Mouse (Mus musculus): ENCODE measurements around the gene Rom1. TPM values are rescaled to one million over a fixed set of nuclear protein-coding genes. Genes with fewer than 3 reads are reported as not detected.
A peak's percentile ranks its signal among the peaks of the same experiment; 100 is the strongest.

Gene Rom1
- polyA plus RNA-seq, 1 experiment from 2014 or later = 2.0 TPM

GRCm38 (mm10) chr19:8940526-8941133 lies 11.5 kb upstream of the Rom1 start:
- Histone ChIP-seq H3K4me1 (ENCODE audit: control insufficient read depth, insufficient read depth, low read length) (peaks cover 24% of the 10 kb centered on the region), H3K27me3 (ENCODE audit: control insufficient read depth, insufficient read depth, low read length) (no peaks in the 10 kb centered on the region), H3K4me2 (replicated peaks; ENCODE audit: low read depth, low read length) (peak overlapping the region; percentile 64), H3K27ac (ENCODE audit: low read length) (peak overlapping the region; percentile 17; the same call in 1 of the 2 replicates), H3K36me3 (ENCODE audit: control insufficient read depth, insufficient read depth, low read length) (peaks cover 39% of the 10 kb centered on the region), H3K9ac (replicated peaks; ENCODE audit: low read depth, low read length) (peak overlapping the region; percentile 98; the same call in 1 of the 2 replicates), H3K4me3 (ENCODE audit: low read depth, low read length) (0 out of 2 replicates have a peak overlapping the region, but pooled peaks have one; percentile 98), H3K9me3 (ENCODE audit: control insufficient read depth, low read depth, low read length) (no peaks in the 10 kb centered on the region)
- no peak for ATAC-seq (ENCODE audit: insufficient number of reproducible peaks, insufficient read depth, low FRiP score, low read depth)
- 80% methylated on average over 15 of the region's 15 CpGs for WGBS

- H3K36me3 ChIP-seq (ENCODE audit: control insufficient read depth, insufficient read depth, low read length) = peaks cover 47% of the 10 kb centered on the region
- ATAC-seq (ENCODE audit: insufficient number of reproducible peaks, insufficient read depth, low FRiP score, low read depth) = no peak
Measured at GRCm38 (mm10) chr19:8936736-8937135, 7.6 kb upstream of the Rom1 start.

GRCm38 (mm10) chr19:8930771-8931170 lies 1.6 kb upstream of the Rom1 start:
- 75% methylated on average over 7 of the region's 7 CpGs for WGBS
- Histone ChIP-seq H3K36me3 (ENCODE audit: control insufficient read depth, insufficient read depth, low read length) (peaks cover 39% of the 10 kb centered on the region), H3K4me2 (replicated peaks; ENCODE audit: low read depth, low read length) (peak overlapping the region; percentile 73), H3K9me3 (ENCODE audit: control insufficient read depth, low read depth, low read length) (no peaks in the 10 kb centered on the region), H3K27ac (ENCODE audit: low read length) (no peak overlapping the region), H3K9ac (replicated peaks; ENCODE audit: low read depth, low read length) (peak overlapping the region; percentile 68; the same call in 1 of the 2 replicates), H3K4me3 (ENCODE audit: low read depth, low read length) (peak overlapping the region; percentile 85), H3K27me3 (ENCODE audit: control insufficient read depth, insufficient read depth, low read length) (no peaks in the 10 kb centered on the region), H3K4me1 (ENCODE audit: control insufficient read depth, insufficient read depth, low read length) (peaks cover 10% of the 10 kb centered on the region; the same call in 1 of the 2 replicates)
- ATAC-seq (ENCODE audit: insufficient number of reproducible peaks, insufficient read depth, low FRiP score, low read depth) = no peak

More at GRCm38 (mm10) chr19:8936736-8937135, 7.6 kb upstream of the Rom1 start:
- H3K27me3 ChIP-seq (ENCODE audit: control insufficient read depth, insufficient read depth, low read length) = no peaks in the 10 kb centered on the region
- H3K9ac ChIP-seq (replicated peaks; ENCODE audit: low read depth, low read length) = no peak overlapping the region
- H3K4me2 ChIP-seq (replicated peaks; ENCODE audit: low read depth, low read length) = no peak overlapping the region
- no peak overlapping the region for H3K4me3 ChIP-seq (ENCODE audit: low read depth, low read length)
- no peak overlapping the region for H3K27ac ChIP-seq (ENCODE audit: low read length)
- WGBS = 85% methylated on average over 2 of the region's 2 CpGs
- H3K9me3 ChIP-seq (ENCODE audit: control insufficient read depth, low read depth, low read length) = no peaks in the 10 kb centered on the region
- H3K4me1 ChIP-seq (ENCODE audit: control insufficient read depth, insufficient read depth, low read length) = no peaks in the 10 kb centered on the region; the same call in 1 of the 2 replicates

GRCm38 (mm10) chr19:8930117-8930516 lies 961 bp upstream of the Rom1 start:
- peak overlapping the region; percentile 85 for H3K4me3 ChIP-seq (ENCODE audit: low read depth, low read length)
- no peak for ATAC-seq (ENCODE audit: insufficient number of reproducible peaks, insufficient read depth, low FRiP score, low read depth)
- peaks cover 38% of the 10 kb centered on the region for H3K36me3 ChIP-seq (ENCODE audit: control insufficient read depth, insufficient read depth, low read length)
- H3K4me1 ChIP-seq (ENCODE audit: control insufficient read depth, insufficient read depth, low read length) = peaks cover 10% of the 10 kb centered on the region; the same call in 1 of the 2 replicates
- H3K27me3 ChIP-seq (ENCODE audit: control insufficient read depth, insufficient read depth, low read length) = no peaks in the 10 kb centered on the region
- peak overlapping the region; percentile 81 for H3K27ac ChIP-seq (ENCODE audit: low read length)
- H3K9me3 ChIP-seq (ENCODE audit: control insufficient read depth, low read depth, low read length) = no peaks in the 10 kb centered on the region
- H3K4me2 ChIP-seq (replicated peaks; ENCODE audit: low read depth, low read length) = peak overlapping the region; percentile 73
- peak overlapping the region; percentile 68 for H3K9ac ChIP-seq (replicated peaks; ENCODE audit: low read depth, low read length)
- 7% methylated on average over 11 of the region's 11 CpGs for WGBS

GRCm38 (mm10) chr19:8928689-8929223 lies 400 bp downstream of the Rom1 start:
- H3K4me3 ChIP-seq (ENCODE audit: low read depth, low read length) = peak overlapping the region; percentile 85; the same call in 1 of the 2 replicates
- H3K27ac ChIP-seq (ENCODE audit: low read length) = peak overlapping the region; percentile 81; the same call in 1 of the 2 replicates
- peaks cover 10% of the 10 kb centered on the region; the same call in 1 of the 2 replicates for H3K4me1 ChIP-seq (ENCODE audit: control insufficient read depth, insufficient read depth, low read length)
- H3K9me3 ChIP-seq (ENCODE audit: control insufficient read depth, low read depth, low read length) = no peaks in the 10 kb centered on the region
- H3K4me2 ChIP-seq (replicated peaks; ENCODE audit: low read depth, low read length) = peak overlapping the region; percentile 73
- 31% methylated on average over 16 of the region's 16 CpGs for WGBS
- 0 out of 2 replicates have a peak overlapping the region, but pooled peaks have one; percentile 68 for H3K9ac ChIP-seq (replicated peaks; ENCODE audit: low read depth, low read length)
- H3K36me3 ChIP-seq (ENCODE audit: control insufficient read depth, insufficient read depth, low read length) = peaks cover 32% of the 10 kb centered on the region; the same call in 1 of the 2 replicates
- H3K27me3 ChIP-seq (ENCODE audit: control insufficient read depth, insufficient read depth, low read length) = no peaks in the 10 kb centered on the region
- no peak for ATAC-seq (ENCODE audit: insufficient number of reproducible peaks, insufficient read depth, low FRiP score, low read depth)

- Histone ChIP-seq H3K36me3 (ENCODE audit: control insufficient read depth, insufficient read depth, low read length) (peaks cover 25% of the 10 kb centered on the region; the same call in 1 of the 2 replicates), H3K4me2 (replicated peaks; ENCODE audit: low read depth, low read length) (no peak overlapping the region), H3K9ac (replicated peaks; ENCODE audit: low read depth, low read length) (no peak overlapping the region), H3K27ac (ENCODE audit: low read length) (no peak overlapping the region), H3K9me3 (ENCODE audit: control insufficient read depth, low read depth, low read length) (no peaks in the 10 kb centered on the region), H3K27me3 (ENCODE audit: control insufficient read depth, insufficient read depth, low read length) (no peaks in the 10 kb centered on the region), H3K4me1 (ENCODE audit: control insufficient read depth, insufficient read depth, low read length) (peaks cover 10% of the 10 kb centered on the region; the same call in 1 of the 2 replicates), H3K4me3 (ENCODE audit: low read depth, low read length) (no peak overlapping the region)
- WGBS = 83% methylated on average over 12 of the region's 12 CpGs
- no peak for ATAC-seq (ENCODE audit: insufficient number of reproducible peaks, insufficient read depth, low FRiP score, low read depth)
Measured at GRCm38 (mm10) chr19:8927891-8928525, 1.1 kb downstream of the Rom1 start.

- no peak for ATAC-seq (ENCODE audit: insufficient number of reproducible peaks, insufficient read depth, low FRiP score, low read depth)
- Histone ChIP-seq H3K27ac (ENCODE audit: low read length) (no peak overlapping the region), H3K36me3 (ENCODE audit: control insufficient read depth, insufficient read depth, low read length) (peaks cover 21% of the 10 kb centered on the region; the same call in 1 of the 2 replicates), H3K4me3 (ENCODE audit: low read depth, low read length) (no peak overlapping the region), H3K4me1 (ENCODE audit: control insufficient read depth, insufficient read depth, low read length) (peaks cover 11% of the 10 kb centered on the region; the same call in 1 of the 2 replicates), H3K9me3 (ENCODE audit: control insufficient read depth, low read depth, low read length) (no peaks in the 10 kb centered on the region), H3K4me2 (replicated peaks; ENCODE audit: low read depth, low read length) (no peak overlapping the region), H3K27me3 (ENCODE audit: control insufficient read depth, insufficient read depth, low read length) (no peaks in the 10 kb centered on the region), H3K9ac (replicated peaks; ENCODE audit: low read depth, low read length) (no peak overlapping the region)
- 94% methylated on average over 2 of the region's 2 CpGs for WGBS
Measured at GRCm38 (mm10) chr19:8926766-8927165, 2.4 kb downstream of the Rom1 start.

GRCm38 (mm10) chr19:8921741-8922140 lies 7.4 kb downstream of the Rom1 start:
- Histone ChIP-seq H3K27ac (ENCODE audit: low read length) (no peak overlapping the region), H3K4me2 (replicated peaks; ENCODE audit: low read depth, low read length) (peak overlapping the region; percentile 77; the same call in 1 of the 2 replicates), H3K9ac (replicated peaks; ENCODE audit: low read depth, low read length) (peak overlapping the region; percentile 57; the same call in 1 of the 2 replicates), H3K4me1 (ENCODE audit: control insufficient read depth, insufficient read depth, low read length) (peaks cover 9% of the 10 kb centered on the region; the same call in 1 of the 2 replicates), H3K27me3 (ENCODE audit: control insufficient read depth, insufficient read depth, low read length) (no peaks in the 10 kb centered on the region), H3K36me3 (ENCODE audit: control insufficient read depth, insufficient read depth, low read length) (peaks cover 16% of the 10 kb centered on the region), H3K9me3 (ENCODE audit: control insufficient read depth, low read depth, low read length) (no peaks in the 10 kb centered on the region), H3K4me3 (ENCODE audit: low read depth, low read length) (peak overlapping the region; percentile 71)
- ATAC-seq (ENCODE audit: insufficient number of reproducible peaks, insufficient read depth, low FRiP score, low read depth) = no peak
- 85% methylated on average over 9 of the region's 9 CpGs for whole genome bisulfite sequencing

Measured in stomach, embryonic 14.5 days (tissue).